Mouse (Mus musculus): ENCODE data around the gene Cttnbp2nl. TPM values are rescaled to one million over a fixed set of nuclear protein-coding genes. Genes with fewer than 3 reads are reported as not detected.
A peak's percentile ranks its signal among the peaks of the same experiment; 100 is the strongest.

Gene Cttnbp2nl
- total RNA-seq, 2 experiments from 2014 or later: 27.1 to 27.5 TPM

- peak; percentile 81 to 87 for DNase-seq
Measured at GRCm38 (mm10) chr3:105058627-105059513, 5.9 kb upstream of the Cttnbp2nl start.

GRCm38 (mm10) chr3:105055666-105056065 is 2.7 kb upstream of the Cttnbp2nl start:
- DNase-seq: no peak

GRCm38 (mm10) chr3:105054952-105055351 is 2.0 kb upstream of the Cttnbp2nl start:
- DNase-seq: no peak

DNA sequence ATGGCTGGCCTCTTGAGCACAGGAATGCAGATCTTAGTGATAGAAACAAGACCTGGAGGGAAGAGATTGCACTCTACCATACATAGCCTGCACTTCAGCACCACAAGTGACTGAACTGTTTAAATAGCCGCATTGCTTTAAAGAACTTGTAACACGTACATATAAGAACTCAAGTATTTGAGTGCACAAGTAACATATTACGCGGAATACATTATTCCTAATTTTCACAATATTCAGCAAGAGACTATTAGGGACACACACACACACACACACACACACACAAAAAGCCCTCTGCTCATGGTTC is 704 bp upstream of the Cttnbp2nl start:
- DNase-seq: no peak

- DNase-seq: peak in 1 of 2 experiments; percentile 23
Measured at GRCm38 (mm10) chr3:105052171-105052936, 592 bp downstream of the Cttnbp2nl start.

DNA sequence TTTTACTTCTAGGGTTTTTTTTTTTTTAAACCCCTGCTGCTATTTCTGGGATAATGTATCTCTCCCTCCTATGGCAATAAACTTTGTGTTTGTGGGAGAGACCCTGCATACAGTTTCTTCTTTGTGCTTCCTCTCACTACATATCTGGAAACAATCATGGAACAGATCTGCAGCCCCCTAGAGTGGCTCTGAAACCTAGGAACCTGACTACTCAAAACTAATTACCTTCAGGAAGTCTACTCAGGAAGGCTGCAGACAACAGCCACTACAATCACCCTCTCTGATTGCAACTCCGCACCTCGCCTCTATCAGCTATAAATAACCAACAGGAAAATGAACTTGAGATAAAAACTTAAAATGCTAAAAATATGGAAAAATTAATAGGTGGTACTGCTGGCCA is 1.8 kb downstream of the Cttnbp2nl start:
- no peak for DNase-seq

- no peak for DNase-seq
Measured at GRCm38 (mm10) chr3:105049848-105050247, 3.1 kb downstream of the Cttnbp2nl start.

DNA sequence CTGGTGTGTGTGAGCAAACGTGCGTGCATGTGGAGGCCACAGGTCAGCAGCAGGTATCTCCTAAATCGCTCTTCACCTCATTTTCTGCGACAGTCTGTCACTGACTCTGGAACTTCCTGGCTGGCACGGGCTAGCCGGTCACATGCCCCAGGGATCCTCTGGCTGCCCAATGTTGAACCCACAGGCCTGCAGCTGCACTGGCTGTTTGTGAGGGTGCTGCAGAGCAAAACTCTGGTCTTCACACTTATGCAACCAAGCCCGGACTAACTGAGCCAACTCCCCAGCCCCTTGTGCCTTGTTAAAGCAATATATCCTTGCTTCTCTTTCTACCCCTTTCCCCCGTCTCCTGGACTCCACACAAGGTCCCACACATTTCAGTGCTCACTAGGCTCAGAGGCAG is 5.3 kb downstream of the Cttnbp2nl start:
- peak in 1 of 2 experiments; percentile 32 for DNase-seq

DNA sequence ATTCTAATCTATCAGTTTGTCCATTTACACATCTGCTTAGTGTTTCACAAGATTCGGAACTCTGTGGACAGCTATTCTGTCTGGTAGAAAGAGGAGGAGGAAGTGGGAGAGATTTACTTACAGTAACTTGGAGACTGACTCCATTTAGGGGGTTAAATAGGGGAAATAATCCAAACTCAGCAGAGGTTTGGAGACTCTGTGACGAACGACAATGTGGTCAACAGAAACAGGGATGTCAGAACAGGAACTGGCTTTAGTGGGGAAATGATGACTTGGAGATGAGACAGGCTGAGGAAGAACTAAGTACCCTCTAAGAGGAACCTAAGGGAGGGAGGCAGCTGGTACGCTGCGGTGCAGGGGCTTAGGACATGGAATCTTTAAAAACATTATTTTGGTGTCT is 6.1 kb downstream of the Cttnbp2nl start:
- no peak for DNase-seq

DNA sequence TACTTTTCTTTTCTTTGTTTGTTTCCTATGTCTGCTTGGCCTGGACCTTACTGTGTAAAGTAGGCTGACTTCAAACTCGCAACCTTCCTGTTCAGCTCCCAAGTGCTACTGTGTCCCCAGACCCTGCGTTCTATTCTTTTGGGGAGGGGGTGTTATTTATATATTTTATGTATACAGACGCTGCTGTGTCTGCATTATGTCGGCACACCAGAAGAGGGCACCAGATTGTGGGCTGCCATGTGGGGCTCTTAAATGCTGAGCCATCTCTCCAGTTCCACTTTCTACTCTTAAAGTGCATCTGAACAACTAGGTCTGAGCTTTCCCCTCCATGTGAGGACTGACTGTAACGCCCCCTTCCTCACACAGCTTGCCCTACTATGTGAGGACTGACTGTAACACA is 9.2 kb downstream of the Cttnbp2nl start:
- no peak for DNase-seq

DNA sequence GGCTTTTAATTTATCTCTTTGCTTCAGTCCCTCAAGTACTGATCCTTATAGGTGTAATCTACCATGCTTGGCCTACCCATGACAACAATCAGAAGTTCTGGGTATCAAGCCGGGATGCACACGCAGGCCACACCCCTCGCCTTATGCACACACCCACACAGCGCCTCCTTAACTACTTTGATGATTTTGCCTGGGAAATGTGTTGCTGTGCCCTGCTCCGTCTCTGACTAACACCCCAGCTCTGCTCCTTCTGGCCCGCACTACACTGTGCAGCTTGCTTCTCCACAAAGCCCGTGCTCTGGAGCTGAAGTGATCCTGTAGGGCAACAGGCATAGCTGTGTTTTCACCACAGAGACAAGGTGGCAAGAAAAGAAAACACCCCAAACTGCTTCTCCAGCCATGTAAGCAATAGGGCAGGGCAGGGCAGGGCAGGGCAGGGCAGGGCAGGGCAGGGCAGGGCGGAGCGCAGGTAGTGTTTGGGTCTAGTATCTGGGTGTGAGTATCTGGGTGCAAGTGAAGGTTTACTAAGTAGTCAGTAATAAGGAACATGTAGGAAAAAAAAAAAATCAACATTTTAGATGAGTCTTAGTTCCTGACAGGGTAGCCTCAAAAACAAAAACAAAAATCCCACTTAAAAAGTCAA is 11.8 kb downstream of the Cttnbp2nl start:
- DNase-seq: no peak

DNA sequence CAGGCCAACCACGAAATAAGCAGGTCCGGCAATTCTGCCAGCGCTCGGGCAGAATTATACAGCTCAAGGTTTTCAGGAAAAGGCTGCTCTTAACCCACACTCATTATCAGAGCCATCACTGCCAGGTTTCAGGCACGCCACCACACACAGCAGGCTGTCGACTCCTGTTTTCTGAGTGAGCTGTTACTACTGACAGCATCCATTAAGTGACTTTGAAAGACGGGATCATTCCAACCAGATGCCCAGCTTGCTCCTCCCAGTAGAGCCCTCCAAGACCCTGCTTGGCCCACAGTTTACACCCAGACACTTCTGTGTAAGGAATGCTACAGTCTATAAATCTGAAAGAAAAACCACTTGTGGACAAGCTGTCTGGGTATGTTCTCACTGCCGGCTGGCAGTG is 12.9 kb downstream of the Cttnbp2nl start:
- no peak for DNase-seq

GRCm38 (mm10) chr3:105037240-105037770 is 15.6 kb downstream of the Cttnbp2nl start:
- DNase-seq: no peak

DNA sequence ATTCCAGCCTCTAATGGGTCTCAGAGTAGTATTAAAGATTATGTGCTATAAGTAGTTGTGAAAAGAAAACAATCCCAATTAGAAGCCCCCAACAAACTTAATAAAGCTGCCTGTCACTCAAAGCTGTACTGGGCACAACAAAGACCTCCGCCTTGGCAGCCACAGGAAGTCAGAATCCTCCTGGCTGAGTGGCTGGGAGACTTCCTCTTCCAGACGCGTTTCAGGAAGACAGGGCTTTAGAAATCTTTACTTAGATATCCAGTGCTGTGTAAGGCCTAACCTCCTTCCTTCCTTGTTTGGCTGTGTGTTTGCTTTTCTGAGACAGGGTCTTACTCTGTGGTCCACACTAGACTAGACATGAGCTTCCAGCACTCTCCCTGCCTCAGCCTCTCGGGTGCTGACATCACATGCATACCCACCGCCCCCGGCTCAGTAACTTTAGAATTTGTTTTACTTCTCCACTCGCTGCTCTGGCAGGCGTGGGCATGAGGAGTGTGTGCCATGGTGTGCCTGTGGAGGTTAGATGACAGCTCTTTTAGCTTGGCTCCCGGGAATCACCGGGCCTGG is 16.6 kb downstream of the Cttnbp2nl start:
- no peak for DNase-seq

DNA sequence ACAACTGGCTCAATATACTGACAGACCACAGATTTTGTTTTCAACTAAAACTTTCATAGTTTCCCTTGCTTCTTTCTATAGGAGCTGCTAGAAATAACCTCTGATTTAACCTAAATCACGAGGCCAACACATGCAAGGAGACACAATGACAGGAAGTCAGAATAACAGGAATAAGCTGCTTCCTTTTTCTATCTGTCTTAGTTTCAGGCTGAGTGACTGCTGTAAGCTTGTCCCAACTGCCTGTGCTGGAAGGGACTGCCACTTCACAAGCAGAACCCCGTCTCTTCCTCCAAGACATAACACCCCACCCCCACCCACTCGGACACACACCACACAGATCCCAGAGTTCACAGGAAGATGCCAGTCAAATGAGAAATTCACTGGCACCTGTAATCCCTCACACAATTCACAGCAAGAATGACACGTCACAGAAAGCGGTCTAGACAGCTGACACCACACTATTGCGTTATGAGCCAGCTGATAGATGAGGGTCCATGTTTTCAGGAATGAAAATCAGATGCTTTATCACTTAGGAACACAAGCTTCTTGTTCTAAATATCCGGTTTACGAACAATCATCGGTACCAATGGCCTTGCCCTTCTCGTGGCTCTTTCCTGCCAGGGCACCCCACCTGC is 29.5 kb downstream of the Cttnbp2nl start:
- DNase-seq: no peak

DNA sequence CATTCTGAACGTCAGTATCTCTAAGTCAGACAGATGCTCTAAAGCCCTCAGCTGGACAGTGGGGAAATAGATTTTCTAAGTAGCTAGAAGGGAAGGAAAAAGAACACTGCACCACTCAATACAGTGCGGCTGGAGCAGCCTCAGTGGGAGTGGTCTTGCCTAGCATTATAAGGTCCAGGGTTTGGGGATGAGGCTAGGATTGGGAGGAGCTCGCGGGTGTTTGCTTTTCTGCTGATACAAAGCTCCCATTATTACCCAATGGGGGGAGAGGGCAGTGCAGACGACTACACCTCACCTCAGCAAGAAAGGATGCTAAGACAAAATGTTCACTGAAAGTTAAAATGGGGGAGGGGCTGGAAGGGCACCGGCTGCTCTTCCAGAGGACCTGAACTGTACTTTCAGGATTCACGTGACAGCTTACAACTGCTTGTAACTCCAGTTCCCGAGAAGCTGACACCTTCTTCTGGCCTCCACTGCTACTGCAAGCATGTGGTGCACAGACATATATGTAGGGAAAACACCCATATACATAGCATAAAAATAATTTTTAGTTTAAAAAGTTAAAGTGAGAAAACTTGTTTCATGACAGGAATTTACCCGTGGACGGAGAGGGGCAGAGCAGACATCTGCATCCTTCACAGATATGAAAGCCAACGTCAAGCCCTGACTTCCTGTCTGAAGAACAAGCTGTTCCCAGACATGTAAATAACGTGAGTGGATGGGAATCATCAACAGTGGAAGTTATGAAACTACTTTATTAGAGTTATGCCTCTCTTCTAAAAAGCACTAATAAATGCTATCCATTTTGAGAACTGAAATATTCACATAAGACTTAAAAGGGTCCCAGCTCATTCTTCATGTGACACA is 32.9 kb downstream of the Cttnbp2nl start:
- no peak for DNase-seq

DNA sequence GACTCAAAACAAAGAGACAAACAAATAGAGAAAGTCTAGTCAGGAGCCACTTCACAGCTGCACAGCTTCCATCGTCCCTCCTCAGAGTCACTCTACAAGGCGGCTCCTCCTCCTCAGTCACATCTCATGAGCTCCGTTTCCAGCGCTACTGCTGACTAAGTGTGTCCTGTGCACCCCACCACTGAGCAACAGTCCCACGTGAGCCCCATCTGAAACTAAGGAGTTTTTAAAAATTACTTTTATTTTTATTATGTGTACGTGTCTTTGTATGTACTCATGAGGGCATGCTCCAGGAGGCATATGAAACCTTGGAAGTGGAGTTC is 34.2 kb downstream of the Cttnbp2nl start:
- no peak for DNase-seq

DNA sequence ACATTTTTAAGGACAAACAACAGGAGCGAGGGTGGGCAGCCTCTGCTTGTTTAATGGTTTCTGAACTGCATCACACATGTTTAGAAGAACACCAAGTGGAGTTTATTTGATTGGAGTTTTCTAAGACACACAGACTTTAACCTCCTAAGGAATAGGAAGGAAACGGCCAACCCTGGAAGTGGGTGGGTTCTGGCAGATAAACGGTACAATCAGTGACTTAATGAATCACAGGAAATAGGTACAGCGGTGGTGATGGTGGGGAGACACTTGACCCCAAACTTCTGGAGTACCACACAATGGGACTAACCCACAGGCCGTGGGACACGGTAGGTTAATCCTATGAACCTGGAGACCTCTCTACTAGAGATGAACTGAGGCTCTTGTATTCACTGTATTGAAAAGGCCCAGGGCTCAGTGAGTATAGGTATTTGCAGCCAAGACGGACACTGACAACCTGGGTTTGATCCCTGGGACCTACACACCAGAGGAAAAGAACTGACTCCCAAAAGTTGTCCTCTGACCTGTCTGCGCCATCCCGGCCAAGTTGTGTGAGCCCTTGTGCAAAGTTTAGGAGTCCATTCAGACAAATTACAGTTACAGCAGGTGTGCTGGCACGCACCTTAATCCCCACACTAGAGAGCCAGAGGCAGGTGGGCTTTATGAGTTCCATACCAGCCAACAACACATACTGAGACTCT is 34.7 kb downstream of the Cttnbp2nl start:
- no peak for DNase-seq

GRCm38 (mm10) chr3:105017314-105017713 is 35.6 kb downstream of the Cttnbp2nl start:
- no peak for DNase-seq

GRCm38 (mm10) chr3:105016204-105016603 is 36.7 kb downstream of the Cttnbp2nl start:
- no peak for DNase-seq

- no peak for DNase-seq
Measured at GRCm38 (mm10) chr3:105014908-105015307, 38.0 kb downstream of the Cttnbp2nl start.
